Mouse (Mus musculus) liver, postnatal 0 days (tissue): ENCODE measurements around the gene Setd1a.

Experiments used
- CTCF ChIP-seq: sonication (generic); IDR thresholded peaks from 2 replicates; pipeline ENCODE4 v1.5.1; 2016; ENCODE audit warnings: antibody characterized with exemption, low read depth
- EP300 ChIP-seq: IDR thresholded peaks from 2 replicates; pipeline ENCODE4 v1.6.1; 2016; ENCODE audit warnings: antibody characterized with exemption, low read depth, mild to moderate bottlenecking

DNA sequence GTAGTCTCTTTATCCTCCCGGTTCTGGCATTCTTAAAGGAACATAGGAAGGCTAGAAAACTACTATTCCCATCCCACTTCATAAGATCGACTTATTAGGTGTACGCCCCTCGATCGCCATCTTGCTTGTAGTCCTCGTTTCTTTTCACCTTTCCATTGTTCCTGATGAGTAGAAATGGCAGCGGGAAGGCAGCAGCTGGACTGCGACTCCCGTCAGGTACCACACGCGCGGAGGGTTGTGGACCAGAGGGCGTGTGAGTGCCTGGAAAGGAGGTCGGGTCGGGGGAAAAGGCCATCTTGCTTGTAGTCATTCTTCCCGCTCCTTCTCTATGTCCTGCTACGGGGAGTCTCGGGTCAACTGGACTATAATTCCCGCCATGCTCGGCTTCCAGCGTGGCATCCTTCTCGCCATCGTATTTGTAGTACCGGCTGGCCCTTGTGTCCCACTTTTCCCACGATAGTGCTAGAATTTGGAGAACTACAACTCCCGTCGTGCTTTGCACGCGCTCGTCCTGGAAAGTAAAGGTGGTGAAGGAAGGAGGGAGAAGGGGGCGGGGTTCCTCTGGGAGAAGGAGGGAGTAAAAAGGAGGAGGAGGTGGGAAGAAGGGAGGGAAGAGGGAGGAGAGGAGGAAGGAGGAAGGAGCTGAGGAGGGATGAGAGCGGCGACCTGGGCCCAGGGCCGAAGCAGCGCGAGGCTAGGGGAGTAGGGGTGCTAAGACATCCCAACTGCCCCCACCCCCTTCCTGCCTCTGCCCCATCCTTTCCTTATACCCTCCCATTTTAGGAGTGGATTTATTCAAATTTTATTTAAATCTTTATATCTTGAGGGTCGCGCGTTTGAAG lies 30.6 kb upstream of the Setd1a start:
- no peak for TF ChIP-seq CTCF
- no peak; the same call in 1 of the 2 replicates for TF ChIP-seq EP300
